Mouse (Mus musculus) small intestine, adult 2 months (tissue): ENCODE measurements around the gene Bmf.

Source experiments
- CTCF ChIP-seq: fragments of 200-500 bp; IDR thresholded peaks from 2 replicates; pipeline ENCODE4 v1.5.1; 2012; ENCODE audit warnings: low read depth, mild to moderate bottlenecking, control low read depth, inconsistent platforms, low read length, moderate library complexity, mixed read lengths; ENCODE audit not compliant: insufficient replicate concordance, insufficient read length; ENCODE audit errors: extremely low read depth
- POLR2A ChIP-seq: fragments of 200-500 bp; IDR thresholded peaks from 2 replicates; pipeline ENCODE4 v1.6.1; 2012; ENCODE audit warnings: low read depth, mild to moderate bottlenecking, control low read depth, inconsistent platforms, low read length, moderate library complexity

- TF ChIP-seq CTCF (no peak), POLR2A (no peak)
Measured at GRCm38 (mm10) chr2:118511779-118512417, 37.6 kb downstream of the Bmf start.
